Mouse (Mus musculus) liver, adult 2 months (tissue): ENCODE data around the gene Snrpd2. TPM values are rescaled to one million over a fixed set of nuclear protein-coding genes. Genes with fewer than 3 reads are reported as not detected.

Experiments used
- DNase-seq: peaks from one replicate; pipeline ENCODE4 v3.0.0-alpha.2; 2011; ENCODE audit warnings: low read depth, low spot score; ENCODE audit errors: extremely low read depth
- H3K27ac ChIP-seq: fragments of 200-500 bp; replicated peaks from 2 replicates; pipeline ENCODE4 v1.5.1; 2012; ENCODE audit warnings: low read depth, mild to moderate bottlenecking, control low read depth, inconsistent platforms, low read length; ENCODE audit not compliant: insufficient read depth
- H3K27me3 ChIP-seq: fragments of 200-500 bp; 2 replicates; pipeline ENCODE4 v1.6.1; 2012; ENCODE audit warnings: mild to moderate bottlenecking, moderate library complexity, low read length, inconsistent platforms; ENCODE audit not compliant: control insufficient read depth, insufficient read depth
- H3K36me3 ChIP-seq: fragments of 200-500 bp; 2 replicates; pipeline ENCODE4 v1.6.1; 2012; ENCODE audit warnings: low read length, inconsistent platforms; ENCODE audit not compliant: control insufficient read depth, insufficient read depth
- H3K4me1 ChIP-seq: fragments of 200-500 bp; 2 replicates; pipeline ENCODE4 v1.6.1; 2011; ENCODE audit warnings: low read length; ENCODE audit not compliant: control insufficient read depth, insufficient read depth
- H3K4me3 ChIP-seq: fragments of 200-500 bp; 2 replicates; pipeline ENCODE4 v1.5.1; 2011; ENCODE audit warnings: low read depth, mild to moderate bottlenecking, control low read depth, low read length, moderate library complexity; ENCODE audit not compliant: insufficient read depth
- H3K79me2 ChIP-seq: fragments of 200-500 bp; 2 replicates; pipeline ENCODE4 v1.6.1; 2012; ENCODE audit warnings: inconsistent platforms, mild to moderate bottlenecking, low read length, moderate library complexity; ENCODE audit not compliant: control insufficient read depth, insufficient read depth
- H3K9ac ChIP-seq: fragments of 200-500 bp; 2 replicates; pipeline ENCODE4 v1.6.1; 2012; ENCODE audit warnings: low read depth, mild to moderate bottlenecking, control low read depth, inconsistent platforms, low read length
- CTCF ChIP-seq: fragments of 200-500 bp; IDR thresholded peaks from 2 replicates; pipeline ENCODE4 v1.5.1; 2011; ENCODE audit warnings: low read depth, low read length, control low read depth
- POLR2A ChIP-seq: fragments of 200-500 bp; IDR thresholded peaks from 2 replicates; pipeline ENCODE4 v1.6.1; 2011; ENCODE audit warnings: low read length, control low read depth; ENCODE audit not compliant: insufficient read depth; ENCODE audit errors: extremely low read depth
- WGBS: fragments of 180-500 bp; shearing (Covaris S2); methylation state at CpG from one replicate; pipeline ENCODE4 v1.1.7; 2018; 5-methylcytosine and 5-hydroxymethylcytosine counted together
- polyA plus RNA-seq: library from polyadenylated mRNA; depleted of rRNA; stranded (reverse); fragments of >200 nt; gene quantifications from 2 replicates; pipeline ENCODE4 v1.2.3, GENCODE M21; 2012
- total RNA-seq: library from RNA; depleted of rRNA; stranded (reverse); fragments of >200 nt; gene quantifications from 2 replicates; pipeline ENCODE4 v1.2.3, GENCODE M21; 2014

The Snrpd2 gene
- total and polyA plus RNA-seq, 2 experiments: 16.4 to 28.4 TPM

GRCm38 (mm10) chr7:19176516-19176947 is 27.0 kb downstream of the Snrpd2 start:
- WGBS: 12% methylated on average over 21 of the region's 21 CpGs
- H3K27me3 ChIP-seq: peaks cover 16% of the 10 kb centered on the region
- H3K27ac ChIP-seq: no peak overlapping the region
- H3K4me3 ChIP-seq: no peak overlapping the region
- H3K79me2 ChIP-seq: no peaks in the 10 kb centered on the region
- no peaks in the 10 kb centered on the region for H3K4me1 ChIP-seq
- H3K9ac ChIP-seq: no peak overlapping the region
- TF ChIP-seq POLR2A (no peak), CTCF (no peak)
- H3K36me3 ChIP-seq: no peaks in the 10 kb centered on the region
- no peak for DNase-seq

- H3K4me3 ChIP-seq: no peak overlapping the region
- H3K27me3 ChIP-seq: peaks cover 16% of the 10 kb centered on the region
- H3K79me2 ChIP-seq: no peaks in the 10 kb centered on the region
- no peaks in the 10 kb centered on the region for H3K36me3 ChIP-seq
- no peak overlapping the region for H3K27ac ChIP-seq
- WGBS: 83% methylated on average over 7 of the region's 7 CpGs
- H3K4me1 ChIP-seq: 0 out of 2 replicates have a peak, but pooled peaks cover 2% of the 10 kb centered on the region
- TF ChIP-seq POLR2A (no peak), CTCF (no peak)
- DNase-seq: no peak
- no peak overlapping the region for H3K9ac ChIP-seq
Observed at GRCm38 (mm10) chr7:19177216-19177615, 27.7 kb downstream of the Snrpd2 start.

GRCm38 (mm10) chr7:19178035-19178434 is 28.5 kb downstream of the Snrpd2 start:
- 25% methylated on average over 18 of the region's 18 CpGs for WGBS
- Histone ChIP-seq H3K4me1 (0 out of 2 replicates have a peak, but pooled peaks cover 2% of the 10 kb centered on the region), H3K9ac (no peak overlapping the region), H3K27ac (no peak overlapping the region), H3K36me3 (no peaks in the 10 kb centered on the region), H3K4me3 (no peak overlapping the region), H3K27me3 (peaks cover 16% of the 10 kb centered on the region), H3K79me2 (no peaks in the 10 kb centered on the region)
- no peak for TF ChIP-seq CTCF
- no peak for TF ChIP-seq POLR2A
- DNase-seq: no peak

- Histone ChIP-seq H3K27me3 (peaks cover 16% of the 10 kb centered on the region), H3K36me3 (no peaks in the 10 kb centered on the region), H3K4me3 (no peak overlapping the region), H3K27ac (no peak overlapping the region), H3K9ac (no peak overlapping the region), H3K79me2 (no peaks in the 10 kb centered on the region), H3K4me1 (0 out of 2 replicates have a peak, but pooled peaks cover 2% of the 10 kb centered on the region)
- TF ChIP-seq POLR2A (no peak), CTCF (peak; percentile 89)
- peak; percentile 19 for DNase-seq
- 8% methylated on average over 27 of the region's 27 CpGs for WGBS
Observed at GRCm38 (mm10) chr7:19178443-19179092, 29.0 kb downstream of the Snrpd2 start.

- TF ChIP-seq POLR2A (no peak), CTCF (peak; percentile 76)
- Histone ChIP-seq H3K27me3 (peaks cover 16% of the 10 kb centered on the region), H3K79me2 (no peaks in the 10 kb centered on the region), H3K36me3 (no peaks in the 10 kb centered on the region), H3K4me3 (no peak overlapping the region), H3K4me1 (0 out of 2 replicates have a peak, but pooled peaks cover 2% of the 10 kb centered on the region), H3K9ac (0 out of 2 replicates have a peak overlapping the region, but pooled peaks have one; percentile 14), H3K27ac (no peak overlapping the region)
- DNase-seq: no peak
- 2% methylated on average over 29 of the region's 32 CpGs for WGBS
Observed at GRCm38 (mm10) chr7:19179173-19179572, 29.7 kb downstream of the Snrpd2 start.

- no peak for DNase-seq
- H3K36me3 ChIP-seq: no peaks in the 10 kb centered on the region
- 0 out of 2 replicates have a peak, but pooled peaks cover 2% of the 10 kb centered on the region for H3K4me1 ChIP-seq
- peaks cover 16% of the 10 kb centered on the region for H3K27me3 ChIP-seq
- WGBS: 30% methylated on average over 6 of the region's 6 CpGs
- H3K27ac ChIP-seq: no peak overlapping the region
- H3K4me3 ChIP-seq: no peak overlapping the region
- no peaks in the 10 kb centered on the region for H3K79me2 ChIP-seq
- no peak overlapping the region for H3K9ac ChIP-seq
- TF ChIP-seq CTCF (no peak), POLR2A (no peak)
Observed at GRCm38 (mm10) chr7:19179936-19180335, 30.4 kb downstream of the Snrpd2 start.
